Mouse (Mus musculus) urinary bladder, postnatal 10 days (tissue): ENCODE measurements around the gene Ccdc13.
A peak's percentile ranks its signal among the peaks of the same experiment; 100 is the strongest.

Source experiments
- DNase-seq: peaks from one replicate; pipeline ENCODE4 v3.0.0; 2022; ENCODE audit warnings: low spot score

Ccdc13 gene

GRCm38 (mm10) chr9:121838829-121839621 is at the start of gene Ccdc13:
Ccdc13 (minus strand) TSS chr9:121839461.
- DNase-seq, result peak; percentile 54

- DNase-seq, result no peak
Measured at GRCm38 (mm10) chr9:121882015-121882457, 42.8 kb upstream of the Ccdc13 start.

GRCm38 (mm10) chr9:121881301-121881700 is 42.0 kb upstream of the Ccdc13 start:
- no peak for DNase-seq

GRCm38 (mm10) chr9:121880840-121881239 is 41.6 kb upstream of the Ccdc13 start:
- DNase-seq, result no peak

GRCm38 (mm10) chr9:121877052-121877740 is 37.9 kb upstream of the Ccdc13 start:
- DNase-seq, result no peak

- no peak for DNase-seq
Measured at GRCm38 (mm10) chr9:121873578-121873977, 34.3 kb upstream of the Ccdc13 start.

GRCm38 (mm10) chr9:121872062-121872683 is 32.9 kb upstream of the Ccdc13 start:
- no peak for DNase-seq

- no peak for DNase-seq
Measured at GRCm38 (mm10) chr9:121869973-121870515, 30.8 kb upstream of the Ccdc13 start.

GRCm38 (mm10) chr9:121869432-121869831 is 30.2 kb upstream of the Ccdc13 start:
- DNase-seq, result no peak

- no peak for DNase-seq
Measured at GRCm38 (mm10) chr9:121868236-121868635, 29.0 kb upstream of the Ccdc13 start.

- no peak for DNase-seq
Measured at GRCm38 (mm10) chr9:121867632-121868031, 28.4 kb upstream of the Ccdc13 start.

GRCm38 (mm10) chr9:121865425-121866008 is 26.3 kb upstream of the Ccdc13 start:
- no peak for DNase-seq

- DNase-seq, result no peak
Measured at GRCm38 (mm10) chr9:121864837-121865236, 25.6 kb upstream of the Ccdc13 start.

- no peak for DNase-seq
Measured at GRCm38 (mm10) chr9:121860921-121861320, 21.7 kb upstream of the Ccdc13 start.

GRCm38 (mm10) chr9:121859345-121859744 is 20.1 kb upstream of the Ccdc13 start:
- no peak for DNase-seq

- no peak for DNase-seq
Measured at GRCm38 (mm10) chr9:121858153-121858488, 18.9 kb upstream of the Ccdc13 start, which contains the start of gene Higd1a. Higd1a (minus strand) TSS chr9:121858362.

- DNase-seq, result peak; percentile 90
Measured at GRCm38 (mm10) chr9:121857474-121858152, 18.4 kb upstream of the Ccdc13 start.

- no peak for DNase-seq
Measured at GRCm38 (mm10) chr9:121856649-121857416, 17.6 kb upstream of the Ccdc13 start.

GRCm38 (mm10) chr9:121854246-121854645 is 15.0 kb upstream of the Ccdc13 start:
- DNase-seq, result no peak

GRCm38 (mm10) chr9:121847842-121848241 is 8.6 kb upstream of the Ccdc13 start:
- no peak for DNase-seq

- no peak for DNase-seq
Measured at GRCm38 (mm10) chr9:121847138-121847537, 7.9 kb upstream of the Ccdc13 start.
